Mouse (Mus musculus) urinary bladder, postnatal 10 days (tissue): Measurements from ENCODE around the gene Aspscr1.

Experiments used
- DNase-seq: peaks from one replicate; pipeline ENCODE4 v3.0.0; 2022; ENCODE audit warnings: low spot score

Gene Aspscr1

GRCm38 (mm10) chr11:120683536-120683935 is 10.8 kb downstream of the Aspscr1 start:
- DNase-seq, result no peak

DNA sequence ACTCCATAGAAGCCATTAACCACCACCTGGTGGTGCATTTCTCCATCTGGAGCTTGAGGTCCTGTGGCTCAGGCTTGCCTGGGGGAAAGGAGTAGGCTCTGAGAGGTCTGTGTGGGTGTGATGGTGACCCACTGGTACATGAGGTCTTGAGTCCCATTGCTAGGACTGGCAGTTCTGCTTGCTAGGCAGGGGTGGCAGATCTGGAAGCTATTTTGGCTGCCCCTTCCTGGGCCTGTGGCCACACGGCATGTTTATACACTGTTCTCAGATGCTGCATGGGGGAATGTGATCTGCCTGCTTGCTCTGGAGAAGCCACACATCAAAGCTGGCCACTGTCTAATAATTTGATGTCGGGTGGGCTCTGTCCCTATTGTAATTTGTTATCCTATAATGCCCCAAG is 11.3 kb downstream of the Aspscr1 start:
- DNase-seq, result no peak

DNA sequence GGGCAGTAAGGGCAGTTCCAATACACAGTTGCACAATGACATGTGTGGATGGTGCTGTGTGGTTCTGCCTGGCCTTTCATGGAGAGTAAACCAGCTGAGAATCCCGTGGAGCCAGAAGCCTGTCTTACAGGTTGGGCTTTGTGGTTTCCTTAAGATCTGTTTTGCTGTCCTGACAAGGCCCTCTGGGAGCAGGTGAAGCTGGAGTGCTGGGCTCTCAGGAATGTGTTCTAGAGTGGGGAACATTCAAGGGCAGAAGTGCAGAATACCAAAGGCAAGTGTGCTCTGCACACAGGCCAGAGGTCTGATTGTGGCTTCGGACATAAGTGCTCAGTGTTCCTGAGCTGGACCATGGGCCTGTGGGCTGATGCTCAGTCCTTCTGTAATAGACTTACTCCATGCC is 11.9 kb downstream of the Aspscr1 start:
- no peak for DNase-seq

DNA sequence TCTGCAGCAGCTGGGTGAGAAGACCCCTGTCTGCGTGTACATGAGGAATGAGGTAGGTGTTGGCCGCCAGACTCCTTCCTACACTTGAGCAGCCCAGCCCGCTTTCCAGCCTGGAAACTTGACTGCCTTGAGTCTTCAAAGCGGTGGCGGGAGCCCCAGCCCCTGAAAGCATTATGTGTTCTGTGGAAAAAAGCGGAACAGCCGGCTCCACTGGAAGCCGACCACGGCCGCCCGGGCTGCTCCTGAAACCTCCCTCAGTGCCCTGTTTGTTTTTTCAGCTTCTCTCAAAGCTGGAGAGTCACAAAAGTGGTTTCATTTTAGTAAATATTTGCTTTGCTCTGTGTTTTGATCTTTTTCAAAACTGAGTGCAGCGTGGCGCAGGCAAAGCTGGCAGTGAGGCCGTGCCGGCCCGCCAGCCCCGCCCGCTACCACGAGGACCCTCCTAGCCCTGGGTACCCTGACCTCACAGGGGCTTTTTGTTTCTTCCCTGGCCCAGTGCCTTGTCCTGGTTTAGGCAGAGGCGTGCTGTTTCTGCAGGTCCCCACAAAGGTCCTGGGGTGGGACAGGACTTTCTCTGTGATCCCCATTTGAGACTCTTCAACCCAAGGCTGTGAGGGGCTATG is 14.0 kb downstream of the Aspscr1 start:
- DNase-seq, result no peak

DNA sequence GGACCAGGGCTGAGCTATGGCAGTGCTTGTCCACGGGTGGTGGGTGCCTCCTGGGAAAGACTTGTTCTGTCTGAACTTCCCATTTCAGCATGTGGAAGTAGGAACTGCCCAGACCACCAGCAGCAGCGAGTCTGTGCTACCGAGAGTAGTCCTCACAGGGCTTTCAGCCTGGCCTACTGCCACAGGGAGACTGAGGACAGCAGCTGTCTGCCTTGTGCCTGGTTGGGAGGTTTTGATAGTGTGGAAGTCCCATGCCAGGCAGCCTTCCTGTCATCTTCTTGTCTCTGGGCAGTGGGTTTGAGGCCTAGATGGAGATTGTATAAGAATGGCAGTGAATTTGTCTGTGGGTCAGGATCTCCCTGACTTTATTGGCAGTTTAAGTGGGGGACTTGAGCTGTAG is 16.6 kb downstream of the Aspscr1 start:
- DNase-seq, result no peak

DNA sequence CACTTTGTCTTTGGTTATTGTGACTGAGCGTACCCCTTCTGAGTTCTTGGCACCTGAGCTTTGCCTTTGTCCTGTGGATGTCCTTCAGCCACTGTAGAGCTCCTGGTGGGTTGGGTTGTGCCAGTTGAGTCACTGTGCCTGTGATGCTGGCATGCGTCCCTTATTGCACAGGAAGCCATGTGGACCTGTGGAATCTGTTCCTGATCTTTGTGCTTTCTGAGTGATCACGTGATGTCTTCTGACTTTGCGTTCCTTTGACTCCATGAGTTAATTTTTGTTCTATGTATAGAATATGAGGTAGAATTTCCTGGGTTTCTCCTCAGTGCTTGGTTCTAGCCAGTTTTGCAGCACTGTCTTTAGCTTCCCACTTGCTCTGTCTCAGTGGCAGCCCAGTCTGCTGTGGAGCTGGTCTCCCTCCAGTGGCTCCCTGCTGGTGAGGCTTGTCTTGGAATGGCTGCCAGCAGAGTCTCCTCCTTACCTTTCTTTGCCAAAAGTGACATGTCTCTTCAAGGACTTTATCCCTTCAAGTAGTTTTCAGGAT is 19.8 kb downstream of the Aspscr1 start:
- DNase-seq, result no peak

- no peak for DNase-seq
These were observed 20.7 kb downstream of the Aspscr1 start for GRCm38 (mm10) chr11:120693461-120693860.

DNA sequence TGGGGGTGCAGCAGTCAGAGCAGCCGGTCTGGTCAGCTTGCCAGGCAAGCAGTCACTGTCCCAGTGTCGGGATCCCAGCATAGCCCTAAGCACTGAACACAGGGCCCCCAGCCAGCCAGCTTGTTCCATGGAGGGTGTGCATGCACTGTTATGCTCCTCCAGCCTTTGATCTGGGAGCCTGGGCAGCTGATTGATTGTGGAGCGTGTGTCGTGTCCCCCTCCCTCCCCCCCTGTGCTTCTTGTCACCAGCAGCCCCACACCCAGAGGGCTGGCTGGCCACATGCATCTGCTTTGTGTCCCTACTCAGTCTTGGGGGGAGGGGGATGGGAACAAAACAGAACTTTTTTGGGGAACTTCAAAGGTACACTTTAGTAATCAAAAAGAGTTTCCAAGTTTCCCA is 22.4 kb downstream of the Aspscr1 start:
- DNase-seq, result no peak

- no peak for DNase-seq
These were observed 22.9 kb downstream of the Aspscr1 start for GRCm38 (mm10) chr11:120695641-120696040.

GRCm38 (mm10) chr11:120696568-120696967 is 23.8 kb downstream of the Aspscr1 start:
- no peak for DNase-seq

GRCm38 (mm10) chr11:120697741-120698140 is 25.0 kb downstream of the Aspscr1 start:
- DNase-seq, result no peak

GRCm38 (mm10) chr11:120703696-120704454 is 31.1 kb downstream of the Aspscr1 start:
- no peak for DNase-seq

DNA sequence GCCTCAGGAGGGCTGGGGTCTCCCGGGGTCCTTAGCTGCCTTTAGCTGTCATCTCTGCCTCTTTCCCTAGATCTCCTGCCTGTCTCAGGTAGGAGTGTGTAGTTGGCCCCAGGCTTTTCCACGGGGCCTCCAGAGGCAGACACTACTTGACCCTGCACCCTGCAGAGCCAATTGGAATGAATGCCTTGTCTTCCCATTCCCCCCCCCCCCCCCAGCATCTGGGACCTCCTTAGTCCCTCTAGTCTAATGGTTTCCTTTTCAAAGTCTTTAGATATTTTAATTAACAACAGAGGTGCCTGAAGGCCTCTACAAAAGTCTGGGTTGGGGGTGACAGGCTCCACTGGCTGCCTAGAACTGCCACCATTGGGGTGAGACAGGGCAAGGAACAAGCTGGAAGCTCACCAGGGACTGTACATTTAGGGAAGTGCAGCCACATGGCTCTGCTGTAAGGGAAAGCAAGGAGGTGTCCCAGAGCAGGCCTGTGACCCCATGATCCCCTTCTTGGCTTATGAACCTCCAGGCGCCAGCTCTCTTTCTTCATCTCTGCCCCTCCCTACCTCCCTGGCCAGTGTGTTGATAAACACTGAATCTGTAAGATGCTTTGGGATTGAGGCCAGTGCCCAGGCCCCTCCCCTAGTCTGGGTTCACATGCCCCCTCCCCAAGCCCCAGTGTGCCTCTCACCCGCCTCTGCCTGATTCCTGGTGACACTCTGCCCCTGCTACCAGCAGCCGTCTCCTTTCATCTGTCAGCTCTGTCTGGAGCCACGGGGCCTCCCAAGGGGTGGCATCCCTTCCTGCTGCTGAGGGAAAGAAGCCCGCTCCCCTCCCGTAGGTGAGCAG is 31.9 kb downstream of the Aspscr1 start:
- no peak for DNase-seq

GRCm38 (mm10) chr11:120706120-120706519 is 33.3 kb downstream of the Aspscr1 start:
- no peak for DNase-seq

- DNase-seq, result no peak
These were observed 34.5 kb downstream of the Aspscr1 start for GRCm38 (mm10) chr11:120707225-120707624.

- DNase-seq, result no peak
These were observed 35.2 kb downstream of the Aspscr1 start for GRCm38 (mm10) chr11:120707969-120708368.

DNA sequence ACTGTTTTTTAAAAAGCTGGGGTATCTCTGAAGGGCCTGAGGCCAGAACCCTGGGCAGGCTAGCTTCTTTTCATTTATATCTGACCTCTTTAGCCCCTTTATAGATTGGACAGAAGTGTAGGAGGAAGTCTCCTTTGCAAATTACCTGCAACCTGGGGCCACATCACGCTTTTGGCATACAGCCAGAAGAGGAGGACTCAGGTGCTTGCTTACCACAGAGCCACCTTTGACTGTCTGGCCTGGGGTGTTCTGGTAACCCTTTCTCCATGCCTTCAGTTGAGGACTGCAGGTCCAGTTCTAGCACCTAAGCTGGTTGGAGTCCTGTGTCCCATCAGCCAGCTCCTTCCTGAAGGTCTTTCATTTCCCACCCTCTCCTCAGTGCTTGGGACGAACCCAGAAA is 36.8 kb downstream of the Aspscr1 start:
- no peak for DNase-seq

DNA sequence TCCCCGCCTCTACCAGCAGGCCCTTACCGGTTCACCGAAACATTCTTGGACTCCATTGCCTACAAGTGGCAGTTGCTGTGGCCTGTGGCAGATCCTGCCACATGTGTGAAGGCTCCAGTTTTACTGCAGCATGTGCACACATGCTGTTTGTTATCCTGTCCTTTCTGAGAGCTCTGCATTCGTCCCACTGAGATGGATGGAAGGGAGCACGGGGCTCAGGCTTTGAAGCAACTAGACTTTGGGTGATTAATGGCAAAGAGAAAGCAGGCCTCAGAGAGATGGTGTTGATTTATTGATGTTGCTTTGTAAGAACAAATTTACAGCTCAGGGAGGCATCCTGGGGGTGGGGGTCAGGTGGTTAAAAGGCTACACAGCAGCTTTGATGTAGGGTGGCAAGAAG is 37.9 kb downstream of the Aspscr1 start:
- DNase-seq, result no peak

- no peak for DNase-seq
These were observed 39.3 kb downstream of the Aspscr1 start for GRCm38 (mm10) chr11:120711980-120712604.

DNA sequence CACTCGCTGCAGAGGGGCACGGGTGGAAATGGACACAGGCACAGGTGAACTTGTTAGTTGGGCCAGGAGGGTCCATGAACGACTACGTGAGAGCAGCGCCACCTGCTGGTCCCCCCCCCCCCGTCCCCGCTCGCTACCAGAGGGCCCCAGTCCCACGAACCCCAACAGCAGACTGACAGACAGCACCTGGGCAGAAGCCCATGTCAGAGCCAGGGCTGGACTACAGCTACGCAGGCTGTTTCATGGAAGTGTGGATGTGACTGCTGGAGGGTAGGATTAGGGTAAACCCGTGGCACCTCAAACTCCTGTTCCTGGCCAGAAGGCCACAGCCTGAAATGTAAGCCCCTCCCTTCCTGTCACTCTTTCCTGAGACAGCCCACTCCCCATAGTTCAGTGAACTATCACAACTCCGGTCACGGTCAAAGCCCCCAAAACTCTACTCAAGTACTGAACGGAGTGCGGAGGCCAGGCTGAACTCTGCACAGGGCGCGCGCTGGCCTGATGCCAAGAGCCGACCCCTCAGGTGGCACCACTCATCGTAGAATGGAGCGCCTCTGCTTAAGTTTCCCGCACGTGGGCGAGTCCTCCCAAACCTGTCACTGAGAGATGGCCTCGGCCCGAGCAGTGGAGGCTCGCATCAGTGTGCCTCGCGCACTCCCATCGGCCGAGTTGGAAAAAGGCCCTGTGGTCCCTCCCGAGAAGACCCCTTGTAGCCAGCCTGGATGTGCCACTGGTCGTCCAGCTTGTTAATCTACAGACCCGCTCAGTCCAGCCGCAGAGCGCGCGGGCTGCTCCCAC is 40.2 kb downstream of the Aspscr1 start:
- no peak for DNase-seq
